Mouse (Mus musculus): ENCODE measurements around the gene Ttyh2. TPM values are rescaled to one million over a fixed set of nuclear protein-coding genes. Genes with fewer than 3 reads are reported as not detected.

Gene Ttyh2
- total and polyA plus RNA-seq, 2 experiments = 25.6 to 66.9 TPM

DNA sequence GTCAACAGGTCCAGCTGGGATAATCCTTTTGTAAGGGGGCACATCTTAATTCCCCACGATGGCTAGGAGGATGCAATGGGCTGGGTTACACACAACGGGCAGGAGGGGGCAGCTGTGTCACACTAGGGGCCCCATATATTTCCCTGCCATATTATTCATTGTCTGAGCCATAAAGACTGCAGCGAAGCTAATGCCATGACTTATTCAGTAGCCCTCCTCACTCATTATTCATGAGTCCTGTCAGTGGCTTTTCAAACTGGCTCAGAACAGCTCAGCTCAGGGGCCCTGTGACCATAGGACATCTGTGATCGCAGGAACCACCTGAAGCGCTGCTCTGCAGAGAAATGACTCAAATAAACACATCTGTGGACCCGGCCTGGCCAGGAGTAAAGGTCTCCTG, 66.2 kb downstream of the Ttyh2 start:
- TF ChIP-seq POLR2A (IDR thresholded peaks at IDR 0.05; ENCODE audit: extremely low read depth, insufficient read depth, low read length) = no peak
- TF ChIP-seq CTCF (IDR thresholded peaks at IDR 0.05; ENCODE audit: low read depth, low read length) = no peak
- no peak overlapping the region for H3K4me3 ChIP-seq (ENCODE audit: insufficient read depth, low read depth, low read length)
- WGBS = 68% methylated on average over 6 of the region's 6 CpGs
- H3K27me3 ChIP-seq (ENCODE audit: control insufficient read depth, insufficient read depth, low read length) = no peaks in the 10 kb centered on the region; the same call in 1 of the 2 replicates
- H3K79me2 ChIP-seq (ENCODE audit: control insufficient read depth, insufficient read depth, low read length) = no peaks in the 10 kb centered on the region
- DNase-seq (ENCODE audit: extremely low read depth, low read depth, low spot score) = no peak
- H3K9ac ChIP-seq (ENCODE audit: low read depth, low read length) = no peak overlapping the region
- no peaks in the 10 kb centered on the region for H3K36me3 ChIP-seq (ENCODE audit: control insufficient read depth, insufficient read depth, low read length)
- no peak overlapping the region for H3K27ac ChIP-seq (replicated peaks; ENCODE audit: insufficient read depth, low read depth, low read length)
- H3K4me1 ChIP-seq (ENCODE audit: control insufficient read depth, insufficient read depth, low read length) = no peaks in the 10 kb centered on the region; the same call in 1 of the 2 replicates

DNA sequence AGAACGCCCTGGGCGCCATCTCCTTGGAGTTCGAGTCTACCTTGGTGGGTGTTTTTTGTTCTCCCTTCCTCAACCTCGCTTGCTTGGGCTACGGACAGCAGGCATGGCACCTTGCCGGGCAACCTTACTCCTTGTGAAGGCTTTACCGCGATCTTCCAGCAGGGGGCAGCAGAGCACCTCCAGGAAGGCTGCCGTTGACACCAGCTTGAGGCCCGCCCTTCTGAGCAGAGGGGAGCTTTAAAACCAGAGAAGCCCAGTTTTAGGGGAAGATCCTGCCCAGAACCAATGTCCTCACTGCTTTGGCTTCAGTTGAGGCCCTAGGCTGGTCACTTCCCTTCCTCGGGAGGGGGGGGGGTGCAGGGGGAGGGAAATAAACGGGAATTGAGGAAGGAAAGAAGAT, 69.9 kb downstream of the Ttyh2 start:
- no peaks in the 10 kb centered on the region for H3K27me3 ChIP-seq (ENCODE audit: control insufficient read depth, insufficient read depth, low read length)
- peak overlapping the region; percentile 27; the same call in 1 of the 2 replicates for H3K9ac ChIP-seq (ENCODE audit: low read depth, low read length)
- WGBS = 4% methylated on average over 12 of the region's 12 CpGs
- TF ChIP-seq POLR2A (IDR thresholded peaks at IDR 0.05; ENCODE audit: extremely low read depth, insufficient read depth, low read length) (no peak), CTCF (IDR thresholded peaks at IDR 0.05; ENCODE audit: low read depth, low read length) (peak; percentile 99)
- H3K4me3 ChIP-seq (ENCODE audit: insufficient read depth, low read depth, low read length) = no peak overlapping the region
- no peaks in the 10 kb centered on the region for H3K79me2 ChIP-seq (ENCODE audit: control insufficient read depth, insufficient read depth, low read length)
- no peak overlapping the region for H3K27ac ChIP-seq (replicated peaks; ENCODE audit: insufficient read depth, low read depth, low read length)
- DNase-seq (ENCODE audit: extremely low read depth, low read depth, low spot score) = peak; percentile 44
- no peaks in the 10 kb centered on the region for H3K36me3 ChIP-seq (ENCODE audit: control insufficient read depth, insufficient read depth, low read length)
- no peaks in the 10 kb centered on the region for H3K4me1 ChIP-seq (ENCODE audit: control insufficient read depth, insufficient read depth, low read length)

DNA sequence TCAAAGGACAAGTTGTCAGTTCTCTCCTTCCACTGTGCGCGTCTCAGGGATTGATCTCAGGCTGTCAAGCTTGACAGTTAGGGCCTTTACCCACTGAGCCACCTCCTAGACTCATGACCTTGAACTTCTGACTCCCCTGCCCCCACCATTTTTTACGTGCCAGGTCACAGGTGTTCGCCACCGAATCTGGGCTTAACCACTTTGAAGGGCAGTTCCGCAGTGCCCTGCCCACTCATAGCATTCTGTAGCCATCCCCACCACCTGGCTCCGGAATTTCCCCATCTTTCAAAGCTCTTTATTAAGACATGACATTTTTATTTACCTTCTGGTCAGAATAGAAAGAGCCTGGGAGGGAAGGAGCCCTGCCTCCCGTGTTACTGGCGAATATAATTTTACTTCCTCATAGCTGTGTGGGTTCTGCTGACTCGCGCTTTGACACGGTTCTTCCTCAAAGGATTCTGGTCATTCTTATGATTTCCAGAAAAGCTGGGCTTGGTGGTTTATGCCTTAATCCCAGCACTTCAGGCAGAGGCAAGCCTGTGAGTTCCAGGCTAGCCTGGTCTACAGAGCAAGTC, 72.4 kb downstream of the Ttyh2 start:
- H3K27ac ChIP-seq (replicated peaks; ENCODE audit: insufficient read depth, low read depth, low read length) = no peak overlapping the region
- no peaks in the 10 kb centered on the region for H3K79me2 ChIP-seq (ENCODE audit: control insufficient read depth, insufficient read depth, low read length)
- TF ChIP-seq POLR2A (IDR thresholded peaks at IDR 0.05; ENCODE audit: extremely low read depth, insufficient read depth, low read length) = no peak
- TF ChIP-seq CTCF (IDR thresholded peaks at IDR 0.05; ENCODE audit: low read depth, low read length) = no peak
- H3K4me1 ChIP-seq (ENCODE audit: control insufficient read depth, insufficient read depth, low read length) = no peaks in the 10 kb centered on the region
- H3K36me3 ChIP-seq (ENCODE audit: control insufficient read depth, insufficient read depth, low read length) = no peaks in the 10 kb centered on the region
- no peak overlapping the region for H3K9ac ChIP-seq (ENCODE audit: low read depth, low read length)
- no peak overlapping the region for H3K4me3 ChIP-seq (ENCODE audit: insufficient read depth, low read depth, low read length)
- DNase-seq (ENCODE audit: extremely low read depth, low read depth, low spot score) = peak; percentile 15
- H3K27me3 ChIP-seq (ENCODE audit: control insufficient read depth, insufficient read depth, low read length) = no peaks in the 10 kb centered on the region
- WGBS = 77% methylated on average over 12 of the region's 12 CpGs

DNA sequence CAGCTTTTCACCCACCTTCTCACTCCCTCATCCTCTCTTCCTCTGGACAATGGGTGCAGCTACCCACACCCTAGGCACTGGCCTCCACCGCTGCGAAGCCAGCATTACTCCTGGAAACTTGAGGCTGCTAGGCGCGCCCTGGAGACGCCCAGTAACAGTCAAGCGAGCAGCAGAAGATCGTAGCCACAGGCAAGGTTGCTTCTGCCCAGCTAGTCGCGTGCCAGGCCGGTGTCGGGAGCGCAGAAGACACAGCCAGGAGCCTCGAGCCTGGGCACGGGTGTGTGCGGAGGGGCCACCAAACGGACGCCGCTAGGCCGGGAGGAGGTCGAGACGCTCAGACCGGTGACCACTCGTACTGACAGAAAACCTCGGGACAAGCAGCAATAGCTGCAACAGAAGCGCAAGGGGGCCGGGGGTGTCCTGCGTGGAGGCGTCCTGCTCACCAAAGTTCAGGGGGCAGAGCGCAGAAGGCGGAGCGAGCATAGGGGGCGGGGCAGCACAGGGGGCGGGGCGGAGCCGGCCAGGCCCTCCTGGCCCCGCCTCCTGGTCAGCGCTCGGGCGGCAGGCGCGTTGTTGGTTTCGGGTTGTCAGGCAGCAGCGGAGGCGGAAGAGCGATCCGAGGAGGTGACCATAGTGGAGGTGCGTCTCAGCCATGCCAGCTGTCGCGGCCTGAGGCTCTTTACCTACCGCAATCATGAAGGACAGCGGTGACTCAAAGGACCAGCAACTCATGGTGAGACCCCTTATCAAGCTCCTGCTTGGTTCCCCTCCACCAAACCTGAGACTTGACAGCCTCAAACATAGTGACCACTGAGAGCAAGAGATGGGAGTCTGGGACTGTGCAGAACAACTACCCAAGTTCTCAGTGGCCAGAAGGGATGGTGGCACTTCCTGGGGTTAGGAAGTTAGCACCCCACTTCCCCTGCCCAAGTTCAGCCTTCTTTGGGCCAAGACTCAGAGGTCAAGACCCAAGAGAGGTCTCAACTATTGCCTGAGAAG, 89.9 kb downstream of the Ttyh2 start, which contains the start of gene Kif19a:
Gene Kif19a, plus strand, starts transcription at position 569 of the 999 bp plus-strand sequence.
- TF ChIP-seq CTCF (IDR thresholded peaks at IDR 0.05; ENCODE audit: low read depth, low read length) = no peak
- no peak for TF ChIP-seq POLR2A (IDR thresholded peaks at IDR 0.05; ENCODE audit: extremely low read depth, insufficient read depth, low read length)
- 6% methylated on average over 51 of the region's 51 CpGs for WGBS
- Histone ChIP-seq H3K4me1 (ENCODE audit: control insufficient read depth, insufficient read depth, low read length) (peaks cover 3% of the 10 kb centered on the region; the same call in 1 of the 2 replicates), H3K27me3 (ENCODE audit: control insufficient read depth, insufficient read depth, low read length) (0 out of 2 replicates have a peak, but pooled peaks cover 2% of the 10 kb centered on the region), H3K27ac (replicated peaks; ENCODE audit: insufficient read depth, low read depth, low read length) (no peak within 1 kb of the TSS), H3K79me2 (ENCODE audit: control insufficient read depth, insufficient read depth, low read length) (no peaks in the 10 kb centered on the region), H3K4me3 (ENCODE audit: insufficient read depth, low read depth, low read length) (peak within 1 kb of the TSS; percentile 58), H3K9ac (ENCODE audit: low read depth, low read length) (peak within 1 kb of the TSS; percentile 35), H3K36me3 (ENCODE audit: control insufficient read depth, insufficient read depth, low read length) (no peaks in the 10 kb centered on the region)
- DNase-seq (ENCODE audit: extremely low read depth, low read depth, low spot score) = peak; percentile 42

DNA sequence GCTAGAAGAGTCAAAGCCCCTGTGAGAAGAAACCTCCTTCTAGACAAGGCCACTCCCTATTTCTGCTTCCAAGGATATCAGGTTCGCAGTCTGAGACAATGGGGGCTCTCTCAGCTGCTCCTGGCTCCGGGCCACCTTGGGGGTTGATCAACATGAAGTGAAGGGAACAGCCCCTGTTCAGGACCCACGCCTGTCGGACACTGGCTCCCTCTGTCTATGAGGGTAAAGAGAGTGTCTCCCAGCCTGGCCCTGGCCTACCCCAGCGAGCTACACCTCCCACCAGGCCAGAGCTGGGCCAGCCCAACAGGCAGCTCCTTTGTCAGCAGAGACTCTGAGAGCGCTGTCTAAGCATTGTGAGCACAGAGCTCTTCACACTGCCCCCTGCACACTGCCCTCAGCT, 94.7 kb downstream of the Ttyh2 start:
- TF ChIP-seq POLR2A (IDR thresholded peaks at IDR 0.05; ENCODE audit: extremely low read depth, insufficient read depth, low read length) (no peak), CTCF (IDR thresholded peaks at IDR 0.05; ENCODE audit: low read depth, low read length) (no peak)
- no peaks in the 10 kb centered on the region for H3K36me3 ChIP-seq (ENCODE audit: control insufficient read depth, insufficient read depth, low read length)

More for the DNA sequence above, 94.7 kb downstream of the Ttyh2 start:
- no peak overlapping the region for H3K9ac ChIP-seq (ENCODE audit: low read depth, low read length)
- 79% methylated on average over 6 of the region's 6 CpGs for WGBS
- H3K27me3 ChIP-seq (ENCODE audit: control insufficient read depth, insufficient read depth, low read length) = 0 out of 2 replicates have a peak, but pooled peaks cover 2% of the 10 kb centered on the region
- H3K79me2 ChIP-seq (ENCODE audit: control insufficient read depth, insufficient read depth, low read length) = no peaks in the 10 kb centered on the region
- H3K4me3 ChIP-seq (ENCODE audit: insufficient read depth, low read depth, low read length) = no peak overlapping the region
- peaks cover 3% of the 10 kb centered on the region; the same call in 1 of the 2 replicates for H3K4me1 ChIP-seq (ENCODE audit: control insufficient read depth, insufficient read depth, low read length)
- no peak overlapping the region for H3K27ac ChIP-seq (replicated peaks; ENCODE audit: insufficient read depth, low read depth, low read length)
- DNase-seq (ENCODE audit: extremely low read depth, low read depth, low spot score) = no peak

Other genes starting within 250 kb of the Ttyh2 start
- gene Rpl38, start 6.9 kb upstream of the Ttyh2 start, total RNA-seq (2014; rRNA removed) = 969 and 1,006 TPM in 2 replicates
- 245 and 258 TPM in 2 replicates for gene Rpl38, start 6.9 kb upstream of the Ttyh2 start, polyA plus RNA-seq (2012; rRNA removed)
- gene Dnaic2, start 52.0 kb downstream of the Ttyh2 start, total RNA-seq (2014; rRNA removed) = not detected in 2 replicates
- gene Dnaic2, start 52.0 kb downstream of the Ttyh2 start, polyA plus RNA-seq (2012; rRNA removed) = 0.13 TPM in 1 of 2 replicates, not detected in the other
- 0.37 and 0.74 TPM in 2 replicates for gene Kif19a, start 90.0 kb downstream of the Ttyh2 start, total RNA-seq (2014; rRNA removed)
- 0.24 and 0.26 TPM in 2 replicates for gene Kif19a, start 90.0 kb downstream of the Ttyh2 start, polyA plus RNA-seq (2012; rRNA removed)
- gene Btbd17, start 120.5 kb downstream of the Ttyh2 start, total RNA-seq (2014; rRNA removed) = not detected in 2 replicates
- not detected in 2 replicates for gene Btbd17, start 120.5 kb downstream of the Ttyh2 start, polyA plus RNA-seq (2012; rRNA removed)
- not detected in 2 replicates for gene Gpr142, start 123.5 kb downstream of the Ttyh2 start, total RNA-seq (2014; rRNA removed)
- not detected in 2 replicates for gene Gpr142, start 123.5 kb downstream of the Ttyh2 start, polyA plus RNA-seq (2012; rRNA removed)
- gene Gprc5c, start 175.7 kb downstream of the Ttyh2 start, total RNA-seq (2014; rRNA removed) = 51.4 and 66.2 TPM in 2 replicates
- gene Gprc5c, start 175.7 kb downstream of the Ttyh2 start, polyA plus RNA-seq (2012; rRNA removed) = 87.6 and 93.9 TPM in 2 replicates
- 3.0 and 3.6 TPM in 2 replicates for gene Cd300a, start 214.6 kb downstream of the Ttyh2 start, total RNA-seq (2014; rRNA removed)
- 0.65 and 1.2 TPM in 2 replicates for gene Cd300a, start 214.6 kb downstream of the Ttyh2 start, polyA plus RNA-seq (2012; rRNA removed)

Measured in liver, adult 2 months (tissue).